Mouse (Mus musculus) cerebellum, adult 11-12 months (tissue): ENCODE data around the gene Lgals3.
"Not testable (repeated sequence)": the region's sequence is repeated elsewhere in the genome, so short reads cannot be mapped to it uniquely, and the experiment has no call there.

Source experiments
- DNase-seq: peaks from one replicate; pipeline ENCODE4 v3.0.0; 2022

Lgals3 gene

DNA sequence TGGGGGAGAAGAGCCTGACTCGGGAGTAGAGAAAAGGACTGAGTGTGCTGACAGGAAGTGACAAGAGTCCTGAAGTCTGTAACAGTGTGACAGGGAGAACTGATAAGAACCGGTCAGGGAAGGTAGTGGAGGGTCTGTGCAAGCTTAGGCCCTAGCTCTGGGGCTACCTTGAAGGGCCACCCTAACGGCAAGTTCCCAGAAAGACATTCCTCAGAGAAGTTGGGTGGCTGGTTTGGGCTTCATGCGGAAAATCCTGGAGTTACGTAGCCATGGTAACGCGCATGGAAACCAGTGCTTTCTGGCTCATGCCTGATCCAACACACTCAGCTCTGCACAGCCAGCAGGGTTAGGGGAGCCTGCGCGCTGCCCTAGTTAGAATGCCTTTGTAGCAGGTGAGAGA is at the start of gene Lgals3:
Gene Lgals3, plus strand, starts transcription at position 291 of the 400 bp plus-strand sequence.
- no peak for DNase-seq

- DNase-seq: no peak
These were observed 48.2 kb upstream of the Lgals3 start for GRCm38 (mm10) chr14:47319362-47319761.

DNA sequence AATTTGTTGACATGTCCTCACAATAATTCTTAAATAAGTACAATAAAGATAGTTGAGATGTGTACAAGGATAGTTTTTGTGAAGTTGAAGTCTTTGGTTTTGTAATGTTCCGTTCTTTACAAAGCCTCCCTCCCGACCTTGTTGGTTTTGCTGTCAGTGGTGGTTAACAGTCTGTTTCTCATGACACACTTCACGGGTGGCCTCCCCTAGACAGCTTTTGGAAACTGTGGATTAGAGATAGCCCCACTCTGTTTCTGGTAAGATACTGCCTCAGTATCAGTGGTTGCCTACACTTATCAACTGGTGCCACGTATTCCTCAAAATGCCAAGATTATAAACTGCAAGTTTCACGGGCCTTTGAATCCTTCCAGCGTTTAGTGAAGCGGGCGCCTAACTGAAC is 46.0 kb upstream of the Lgals3 start:
- DNase-seq: not testable (repeated sequence)

DNA sequence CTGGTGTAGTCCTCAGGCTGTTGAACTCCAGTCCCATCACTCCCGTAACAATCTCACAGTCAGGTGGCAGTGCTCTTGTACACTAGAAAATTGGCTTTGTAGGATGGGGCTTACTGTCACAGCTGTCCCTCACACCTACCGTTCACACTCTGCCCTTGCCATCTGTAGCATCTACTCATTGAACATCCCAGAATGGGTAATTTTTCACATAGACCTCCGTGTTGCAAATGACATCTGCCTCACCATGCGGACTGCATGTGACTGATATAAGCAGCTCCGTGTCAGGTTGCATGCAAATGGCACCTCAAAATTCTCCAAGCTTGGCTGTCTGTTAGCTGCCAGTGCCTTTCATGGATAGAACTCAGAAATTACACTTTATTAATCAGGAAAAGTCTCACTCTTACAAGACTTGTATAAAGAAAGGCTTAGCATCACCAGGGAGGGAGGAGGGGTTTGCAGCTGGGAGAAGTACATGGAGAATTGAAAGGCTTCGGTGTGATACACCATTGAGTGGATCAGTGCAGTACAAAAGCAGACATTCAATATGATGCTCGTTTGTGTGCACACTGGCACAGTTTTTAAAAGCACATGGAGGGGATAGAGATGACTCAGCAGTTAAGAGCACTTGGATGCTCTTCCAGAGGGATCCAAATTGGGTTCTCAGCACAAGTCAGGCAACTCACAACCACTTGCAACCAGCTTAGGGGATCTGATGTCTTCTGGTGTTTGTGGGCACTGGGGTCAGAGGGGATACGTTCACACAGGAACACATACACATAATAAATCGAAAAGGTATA is 41.4 kb upstream of the Lgals3 start:
- DNase-seq: no peak

GRCm38 (mm10) chr14:47327347-47327746 is 40.2 kb upstream of the Lgals3 start:
- DNase-seq: no peak

- no peak for DNase-seq
These were observed 35.6 kb upstream of the Lgals3 start for GRCm38 (mm10) chr14:47331920-47332319.

DNA sequence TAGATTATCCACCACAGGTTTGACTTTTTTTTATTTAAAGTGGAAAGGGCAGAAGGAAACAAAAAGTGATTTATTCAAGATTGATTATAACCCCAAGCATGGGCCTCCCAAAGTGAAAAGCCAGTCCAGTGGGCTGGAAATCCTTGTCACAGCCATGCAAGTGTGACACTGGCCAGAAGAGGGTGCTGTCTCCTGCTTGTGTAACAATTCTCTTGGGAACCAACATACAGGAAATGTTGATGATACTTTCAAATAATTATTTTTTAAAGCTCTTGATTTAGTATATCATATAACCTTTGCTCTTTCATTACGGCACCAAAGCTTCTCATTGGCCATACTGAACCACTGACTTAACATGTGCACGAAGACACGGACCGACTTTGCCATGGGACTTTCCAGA is 32.7 kb upstream of the Lgals3 start:
- DNase-seq: no peak

DNA sequence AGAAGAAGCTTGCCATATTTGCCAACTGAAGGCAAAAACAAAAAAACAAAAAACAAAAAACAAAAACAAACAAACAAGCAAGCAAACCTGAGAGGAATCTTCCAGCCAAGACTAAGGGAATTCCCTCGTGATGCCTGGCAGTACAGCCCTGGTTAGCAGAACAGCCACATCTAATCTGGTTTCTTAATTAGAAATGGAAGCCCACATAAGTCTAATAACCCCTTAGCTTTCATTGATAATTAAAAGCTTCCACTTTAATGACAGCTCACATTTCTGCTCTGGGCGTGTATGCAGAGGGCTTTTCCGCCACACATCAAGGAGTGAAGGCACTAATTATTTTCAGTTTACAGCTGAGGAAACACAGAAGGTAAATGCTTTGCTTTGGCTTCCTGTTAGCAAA is 32.3 kb upstream of the Lgals3 start:
- no peak for DNase-seq

DNA sequence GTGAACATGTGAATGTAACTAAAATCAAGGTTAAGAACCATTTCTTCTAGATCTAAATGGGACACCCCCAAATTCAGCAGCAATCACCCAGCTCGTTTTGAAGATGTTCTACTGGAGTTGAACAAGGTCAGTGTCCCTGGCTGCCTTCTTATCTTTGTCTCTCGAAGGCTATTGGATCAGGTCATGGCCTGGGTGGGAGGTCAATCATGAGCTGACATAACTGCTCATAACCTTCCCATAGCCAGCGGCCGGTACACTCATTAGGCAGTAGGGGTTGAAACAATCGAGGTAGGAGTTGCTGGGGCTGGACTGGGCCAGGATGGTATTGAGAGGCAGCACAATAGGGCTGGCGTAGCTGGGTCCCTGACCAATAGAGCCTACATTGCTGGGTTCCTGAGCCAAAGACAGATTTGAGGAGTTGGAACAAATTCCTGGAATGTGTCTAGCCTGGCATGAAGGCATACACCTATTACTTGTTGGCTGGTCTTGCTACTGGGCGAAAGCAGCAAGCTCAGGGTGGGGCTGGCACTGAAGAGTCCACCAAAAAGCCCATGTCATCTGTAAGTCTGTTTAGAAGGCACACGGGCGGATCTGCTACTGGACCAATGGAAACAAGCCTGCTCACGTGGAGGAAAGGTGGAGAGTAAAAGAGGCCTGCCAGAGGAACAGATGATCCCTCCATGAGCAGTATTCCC is 27.2 kb upstream of the Lgals3 start:
- no peak for DNase-seq

- no peak for DNase-seq
These were observed 25.7 kb upstream of the Lgals3 start for GRCm38 (mm10) chr14:47341811-47342291.

- DNase-seq: no peak
These were observed 20.8 kb upstream of the Lgals3 start for GRCm38 (mm10) chr14:47346715-47347114.

GRCm38 (mm10) chr14:47350974-47351373 is 16.6 kb upstream of the Lgals3 start:
- DNase-seq: no peak

GRCm38 (mm10) chr14:47352272-47352671 is 15.3 kb upstream of the Lgals3 start:
- DNase-seq: no peak

DNA sequence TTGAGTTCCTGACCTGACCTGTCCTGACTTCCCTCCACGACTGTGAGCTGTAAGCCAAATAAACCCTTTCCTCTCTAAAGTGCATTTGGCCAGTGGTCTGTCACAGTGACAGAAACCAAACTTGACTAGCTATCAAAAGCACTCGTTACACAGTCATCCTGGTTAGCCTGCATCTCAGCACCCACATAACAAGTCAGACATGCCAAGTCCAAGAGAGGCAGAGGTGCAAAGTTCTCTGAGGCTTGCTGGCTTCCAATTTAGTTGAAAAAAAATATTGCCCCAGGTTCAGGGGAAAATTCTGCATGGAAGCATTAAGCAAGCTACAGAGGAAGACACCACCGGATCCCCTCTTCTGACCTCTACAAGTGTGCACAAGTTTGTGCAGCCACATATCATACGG is 14.3 kb upstream of the Lgals3 start:
- no peak for DNase-seq

DNA sequence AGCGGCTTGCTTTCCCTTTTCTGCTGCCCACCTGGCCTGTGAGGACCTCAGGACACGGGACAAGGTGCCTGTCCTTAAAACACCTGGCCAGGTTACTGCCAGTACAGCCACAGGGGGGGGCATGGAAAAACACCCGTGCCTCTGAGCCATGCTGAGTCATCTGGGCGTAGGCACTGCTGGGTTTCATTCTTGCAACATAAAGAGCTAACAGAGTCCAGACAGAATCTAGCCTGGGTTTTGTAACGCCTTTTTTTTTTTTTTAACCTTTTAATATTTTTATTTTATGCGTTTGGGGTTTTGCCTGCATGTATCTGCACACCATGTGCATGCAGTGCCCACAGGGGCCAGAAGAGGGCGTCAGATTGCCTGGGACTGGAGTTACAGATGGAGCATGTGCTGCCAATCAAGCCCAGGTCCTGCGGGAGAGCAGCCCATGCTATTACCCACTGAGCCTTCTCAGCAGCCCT is 13.4 kb upstream of the Lgals3 start:
- DNase-seq: no peak

DNA sequence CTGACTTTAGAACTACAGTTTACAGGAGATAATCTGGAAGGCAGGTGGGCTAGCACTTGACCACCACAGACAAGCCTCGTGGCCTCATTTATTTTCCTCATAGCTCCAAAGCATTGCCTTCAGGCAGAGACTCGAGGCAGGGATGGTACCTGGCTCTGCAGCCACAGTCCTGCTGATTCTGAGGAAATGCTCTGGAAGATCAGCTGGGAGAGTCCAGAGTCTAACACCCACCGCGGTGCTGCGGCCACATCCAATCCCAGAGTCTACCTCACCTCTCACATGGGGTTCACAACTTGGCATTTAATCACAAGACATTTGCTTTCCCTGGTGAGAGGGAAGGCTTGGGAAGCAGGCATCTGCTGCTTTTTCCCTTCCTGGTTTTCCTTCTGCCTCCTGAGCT is 12.6 kb upstream of the Lgals3 start:
- DNase-seq: no peak

GRCm38 (mm10) chr14:47356622-47357021 is 10.9 kb upstream of the Lgals3 start:
- no peak for DNase-seq

DNA sequence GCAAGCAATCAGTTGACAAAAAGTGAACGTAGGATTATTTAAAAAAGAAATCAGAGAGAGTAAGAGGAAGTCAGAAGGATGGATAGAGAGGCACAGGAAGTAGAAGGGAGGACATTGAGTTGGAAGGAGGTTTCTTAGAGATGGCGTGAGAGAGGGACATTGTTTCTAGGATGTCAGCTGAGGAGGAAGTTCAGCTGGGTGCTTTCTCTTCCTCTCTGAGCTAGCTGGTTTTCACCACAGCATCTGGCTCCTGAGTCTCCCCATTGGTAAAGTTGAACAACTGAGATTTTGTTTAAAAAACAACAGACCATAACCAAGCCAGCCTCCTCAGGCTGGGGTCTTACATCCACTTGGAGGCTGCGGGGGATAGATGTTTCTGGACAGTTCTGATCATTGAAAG is 7.9 kb upstream of the Lgals3 start:
- no peak for DNase-seq

- no peak for DNase-seq
These were observed 6.1 kb upstream of the Lgals3 start for GRCm38 (mm10) chr14:47361418-47361817.

- no peak for DNase-seq
These were observed 5.7 kb upstream of the Lgals3 start for GRCm38 (mm10) chr14:47361899-47362298.

- no peak for DNase-seq
These were observed 2.7 kb upstream of the Lgals3 start for GRCm38 (mm10) chr14:47364742-47365449.

GRCm38 (mm10) chr14:47366881-47367321 is 650 bp upstream of the Lgals3 start:
- DNase-seq: peak; percentile 14

DNA sequence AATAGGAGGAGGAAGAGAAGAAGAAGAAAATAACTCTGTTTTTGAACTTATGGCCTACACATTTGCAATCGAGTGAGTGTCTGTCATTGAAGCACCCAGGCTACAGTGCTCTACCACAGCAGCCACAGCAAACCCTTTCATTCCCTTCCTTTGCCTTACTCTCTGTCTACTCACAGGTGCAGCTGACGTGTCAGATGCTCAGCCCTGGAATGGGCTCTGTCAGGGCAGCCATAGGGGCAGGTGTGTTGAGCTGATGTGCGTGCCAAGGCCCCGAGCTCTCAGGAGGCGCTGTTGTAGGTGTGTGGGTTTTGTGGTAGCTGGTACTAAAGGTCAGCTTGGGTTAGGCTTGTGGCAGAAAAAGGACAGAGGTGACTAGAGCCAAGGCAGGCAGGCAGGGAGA is 2.2 kb downstream of the Lgals3 start:
- DNase-seq: no peak
